Mouse (Mus musculus): Measurements from ENCODE around the gene Mthfsl.
"Not testable (repeated sequence)": the region's sequence is repeated elsewhere in the genome, so short reads cannot be mapped to it uniquely, and the experiment has no call there.

Mthfsl gene

GRCm38 (mm10) chr9:88686719-88687118 is 33.4 kb downstream of the Mthfsl start:
- not testable (repeated sequence) for DNase-seq

GRCm38 (mm10) chr9:88658341-88658740 is 61.8 kb downstream of the Mthfsl start:
- not testable (repeated sequence) for DNase-seq

GRCm38 (mm10) chr9:88650742-88651141 is 69.4 kb downstream of the Mthfsl start:
- not testable (repeated sequence) for DNase-seq

All from thymus, postnatal 25 days (tissue).